Mouse (Mus musculus) CH12.LX (cell line): ENCODE measurements at regions not wholly inside any gene's neighbourhood (a gene's known extent, or its start where the extent isn't known, plus 50 kb on each side); places are given as distances from the start of the nearest gene placed in this dataset.

Source experiments
- CHD2 ChIP-seq: IDR thresholded peaks from 2 replicates; pipeline ENCODE4 v1.6.1; 2011; ENCODE audit warnings: low read length, improper control_type of control experiment
- CTCF ChIP-seq, 2 experiments: IDR thresholded peaks in 1 of 2; conservative IDR thresholded peaks in 1 of 2; 2 replicates each; pipeline ENCODE4 v1.5.1; 2011 to 2012; ENCODE audit warnings: low read depth in 2 of 2, low read length in 2 of 2, improper control_type of control experiment in 1 of 2, inconsistent platforms in 1 of 2, mild to moderate bottlenecking in 1 of 2, moderate library complexity in 1 of 2
- MAFK ChIP-seq: IDR thresholded peaks from 2 replicates; pipeline ENCODE4 v1.6.1; 2011; ENCODE audit warnings: low read length, improper control_type of control experiment; ENCODE audit not compliant: insufficient replicate concordance

DNA sequence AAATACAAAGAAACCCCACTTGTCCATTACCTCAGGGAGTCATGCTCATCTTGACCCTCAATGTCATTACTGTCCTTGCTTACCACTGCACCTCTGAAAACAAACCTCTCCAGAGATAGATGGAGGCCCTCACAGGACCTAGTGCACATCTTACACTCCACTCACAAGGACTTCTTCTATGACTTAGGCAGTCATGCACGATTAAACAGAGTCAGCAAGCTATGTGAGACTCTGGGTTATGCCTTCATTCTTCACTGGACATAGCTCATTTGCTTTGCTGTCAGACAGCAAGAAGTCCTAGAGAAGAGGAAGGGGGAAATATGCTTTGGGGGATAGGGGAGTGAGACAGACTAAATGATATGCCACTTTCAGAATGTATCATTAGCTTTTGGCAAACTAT, 59.5 kb upstream of the Sgcd start:
- TF ChIP-seq CTCF (conservative IDR thresholded peaks at IDR 0.05 in 1 of 2, IDR thresholded peaks at IDR 0.05 in 1 of 2; ENCODE audit: low read depth in 2 of 2, low read length in 2 of 2) = no peak
- no peak for TF ChIP-seq MAFK
- TF ChIP-seq CHD2 = no peak
